Mouse (Mus musculus): ENCODE data around the gene Polr3gl.
A peak's percentile ranks its signal among the peaks of the same experiment; 100 is the strongest.
"Not testable (repeated sequence)": the region's sequence is repeated elsewhere in the genome, so short reads cannot be mapped to it uniquely, and the experiment has no call there.

The Polr3gl gene

DNA sequence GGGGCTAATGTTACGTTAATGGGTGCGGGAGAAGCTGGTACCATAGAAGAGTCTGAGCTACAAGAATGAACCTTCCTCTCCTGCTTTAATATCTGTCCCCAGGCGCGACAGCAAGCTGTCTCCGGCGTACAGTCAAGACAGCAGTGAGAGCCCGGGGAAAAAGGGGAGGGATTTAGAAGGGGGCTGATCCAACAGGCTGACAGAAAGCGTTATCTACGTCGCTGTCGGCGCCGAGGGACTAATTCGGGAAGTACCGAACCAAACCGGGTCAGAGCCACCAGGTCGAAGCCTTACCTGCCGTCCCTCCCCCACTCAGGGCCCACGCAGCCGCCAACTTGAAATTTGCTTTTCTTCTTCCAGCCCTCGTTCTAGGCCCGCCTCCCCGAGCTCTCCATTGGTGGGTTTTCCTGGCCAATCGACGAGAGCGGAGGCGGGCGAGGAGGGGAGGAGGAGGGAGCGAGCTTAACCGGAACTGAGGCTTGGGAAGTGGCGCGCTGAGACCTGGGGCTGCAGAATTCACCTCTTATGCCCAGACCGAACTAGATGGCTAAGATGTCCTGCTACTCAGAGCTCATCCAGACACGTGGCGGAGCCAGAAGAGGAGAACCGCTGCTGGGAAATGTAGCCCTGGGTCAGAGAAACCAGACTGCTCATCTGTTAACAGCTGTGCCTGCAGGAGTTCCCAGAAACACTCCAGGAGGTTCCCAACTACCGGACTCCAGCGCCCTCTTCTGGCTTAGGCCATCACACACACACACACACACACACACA is at the start of gene Polr3gl:
Gene Polr3gl (minus strand): TSS at position 392 of the 771 bp plus-strand sequence.
- DNase-seq (ENCODE audit: low spot score in 2 of 2), result peak; percentile 87 to 95

DNA sequence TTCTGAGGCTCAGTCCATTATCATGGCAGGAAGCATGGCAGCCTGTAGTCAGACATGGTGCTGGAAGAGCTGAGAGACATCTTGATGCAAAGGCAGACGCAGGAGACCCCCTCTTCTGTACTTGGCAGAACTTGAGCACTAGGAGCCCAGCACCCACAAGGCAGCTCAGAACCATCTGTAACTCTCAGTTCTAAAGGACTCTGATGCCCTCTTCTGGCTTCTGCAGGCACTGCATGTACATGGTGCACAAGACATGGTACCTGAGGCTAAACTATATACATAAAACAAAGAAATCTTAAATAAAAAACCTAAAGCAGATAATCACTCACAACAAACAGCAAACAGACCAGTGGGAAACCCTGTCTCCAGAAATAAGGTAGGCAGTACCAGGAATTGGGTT is 45.2 kb upstream of the Polr3gl start:
- DNase-seq (ENCODE audit: low spot score in 2 of 2), result peak in 1 of 2 experiments; percentile 66

DNA sequence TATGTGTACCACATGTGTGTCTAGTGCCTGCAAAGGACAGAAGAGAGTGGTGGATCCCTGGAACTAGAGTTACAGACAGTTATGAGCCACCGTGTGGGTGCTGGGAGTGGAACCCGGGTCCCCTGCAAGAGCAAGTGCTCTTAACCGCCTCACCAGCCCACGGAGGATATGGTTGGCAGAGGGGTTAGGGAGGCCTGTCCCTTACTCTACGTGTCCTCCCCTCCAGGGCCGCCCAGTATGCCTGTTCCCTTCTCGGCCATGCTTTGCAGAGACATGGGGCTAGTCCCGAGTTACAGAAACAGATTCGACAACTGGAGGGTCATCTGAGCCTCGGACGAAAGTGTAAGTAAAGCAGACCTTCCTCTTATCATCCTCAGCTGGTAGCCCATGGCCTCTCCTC is 42.5 kb upstream of the Polr3gl start:
- no peak for DNase-seq (ENCODE audit: low spot score in 2 of 2)

DNA sequence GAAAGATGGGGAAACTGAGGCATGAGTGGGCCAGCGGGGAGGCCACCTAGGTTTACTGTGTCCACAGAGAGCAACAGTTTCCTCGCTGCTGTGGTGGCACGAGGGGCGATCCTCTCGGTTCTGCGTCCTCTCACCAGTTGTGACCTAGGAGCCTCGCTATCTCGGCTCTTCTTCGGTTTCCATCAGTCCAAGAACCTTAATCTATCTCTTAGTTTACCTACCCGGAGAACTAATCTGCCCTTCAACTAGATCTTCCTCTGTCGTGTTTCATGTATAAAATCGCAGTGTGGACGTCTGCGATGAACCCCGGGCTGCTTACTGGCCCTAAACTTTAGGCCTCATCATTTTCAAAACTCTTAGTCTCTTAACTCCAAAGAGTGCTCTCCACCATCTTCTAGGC is 41.9 kb upstream of the Polr3gl start:
- DNase-seq (ENCODE audit: low spot score in 2 of 2), result no peak

DNA sequence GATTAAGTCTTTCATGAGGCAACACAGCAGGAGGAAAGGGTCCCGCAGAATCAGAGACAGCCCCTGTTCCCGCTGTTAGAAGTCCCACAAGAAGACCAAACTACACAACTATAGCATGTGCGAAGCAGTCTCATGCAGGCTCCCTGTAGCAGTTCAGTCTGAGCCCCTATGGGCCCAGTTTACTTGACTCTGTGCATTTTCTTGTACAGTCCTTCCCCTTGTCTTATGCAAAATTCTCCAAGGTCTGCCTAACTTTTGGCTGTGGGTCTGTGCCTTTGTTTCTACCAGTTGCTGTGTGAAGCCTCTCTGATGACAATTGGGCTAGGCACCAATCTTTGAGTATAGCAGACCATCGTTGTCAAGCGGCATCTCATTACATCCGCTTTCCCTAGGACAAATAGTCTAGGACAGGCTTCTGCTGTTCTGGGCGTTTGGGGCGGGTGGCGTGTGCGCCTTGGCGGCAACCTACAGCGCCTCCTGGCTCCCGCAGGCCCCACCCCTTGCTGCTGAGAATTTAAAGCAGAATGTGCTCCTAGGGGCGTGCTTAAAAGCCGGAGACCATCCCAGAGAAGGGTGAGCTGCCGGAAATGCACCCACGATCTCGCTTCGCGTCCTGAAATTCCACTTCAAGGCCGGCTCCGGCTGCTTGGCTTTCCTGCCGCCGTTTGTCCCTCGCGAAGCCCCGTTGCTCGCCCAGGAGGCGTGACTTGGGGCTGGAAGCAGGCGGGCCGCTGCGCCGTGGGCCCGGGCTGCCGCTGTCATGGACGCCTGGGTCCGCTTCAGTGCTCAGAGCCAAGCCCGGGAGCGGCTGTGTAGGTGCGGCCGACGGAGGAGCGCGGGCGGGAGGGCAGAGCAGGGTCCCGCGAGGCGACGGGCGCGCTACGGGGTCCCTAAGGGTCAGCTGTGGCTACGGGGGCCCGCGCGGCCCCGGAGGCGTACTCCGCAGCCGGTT is 41.2 kb upstream of the Polr3gl start, which contains the start of the genes Pex11b and Gm42957:
Gene Pex11b (plus strand): TSS at position 449 of the 952 bp plus-strand sequence.
Gene Gm42957 (plus strand): TSS at position 547 of the 952 bp plus-strand sequence.
- peak; percentile 71 to 87 for DNase-seq (ENCODE audit: low spot score in 2 of 2)

DNA sequence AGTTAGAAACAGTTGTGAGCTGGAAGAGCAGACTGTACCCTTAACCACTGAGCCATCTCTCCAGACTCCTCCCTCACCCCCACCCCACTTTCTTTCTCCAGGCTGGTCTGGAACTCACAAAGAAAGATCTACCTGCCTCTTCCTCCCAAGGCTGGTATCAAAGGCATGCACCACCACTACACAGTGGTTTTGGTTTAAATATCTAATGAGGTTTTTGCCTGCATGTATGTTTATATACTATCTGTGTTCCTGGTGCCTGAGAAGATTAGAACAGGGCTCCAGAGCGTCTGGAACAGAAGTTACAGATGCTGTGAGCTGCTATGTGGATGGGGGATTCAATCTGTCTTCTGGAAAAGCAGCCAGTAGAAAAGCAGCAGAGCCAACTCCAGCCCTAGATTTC is 40.0 kb upstream of the Polr3gl start:
- DNase-seq (ENCODE audit: low spot score in 2 of 2), result no peak

DNA sequence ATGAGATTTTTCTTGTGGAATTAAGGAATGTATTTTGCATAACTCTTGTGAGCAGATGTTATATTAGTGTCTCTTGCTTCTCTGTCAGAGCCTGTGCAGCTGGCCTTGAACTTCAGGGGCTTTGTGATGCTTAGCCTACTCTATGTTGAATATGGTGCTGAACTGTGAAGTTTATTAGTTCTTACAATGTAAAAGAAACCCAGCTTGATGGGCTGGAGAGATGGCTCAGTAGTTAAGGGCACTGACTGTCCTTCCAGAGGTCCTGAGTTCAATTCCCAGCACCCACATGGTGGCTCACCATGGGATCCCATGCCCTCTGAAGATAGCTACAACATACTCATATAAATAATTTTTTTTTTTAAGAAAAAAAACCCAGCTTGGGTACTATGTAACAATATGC is 38.1 kb upstream of the Polr3gl start:
- no peak for DNase-seq (ENCODE audit: low spot score in 2 of 2)

DNA sequence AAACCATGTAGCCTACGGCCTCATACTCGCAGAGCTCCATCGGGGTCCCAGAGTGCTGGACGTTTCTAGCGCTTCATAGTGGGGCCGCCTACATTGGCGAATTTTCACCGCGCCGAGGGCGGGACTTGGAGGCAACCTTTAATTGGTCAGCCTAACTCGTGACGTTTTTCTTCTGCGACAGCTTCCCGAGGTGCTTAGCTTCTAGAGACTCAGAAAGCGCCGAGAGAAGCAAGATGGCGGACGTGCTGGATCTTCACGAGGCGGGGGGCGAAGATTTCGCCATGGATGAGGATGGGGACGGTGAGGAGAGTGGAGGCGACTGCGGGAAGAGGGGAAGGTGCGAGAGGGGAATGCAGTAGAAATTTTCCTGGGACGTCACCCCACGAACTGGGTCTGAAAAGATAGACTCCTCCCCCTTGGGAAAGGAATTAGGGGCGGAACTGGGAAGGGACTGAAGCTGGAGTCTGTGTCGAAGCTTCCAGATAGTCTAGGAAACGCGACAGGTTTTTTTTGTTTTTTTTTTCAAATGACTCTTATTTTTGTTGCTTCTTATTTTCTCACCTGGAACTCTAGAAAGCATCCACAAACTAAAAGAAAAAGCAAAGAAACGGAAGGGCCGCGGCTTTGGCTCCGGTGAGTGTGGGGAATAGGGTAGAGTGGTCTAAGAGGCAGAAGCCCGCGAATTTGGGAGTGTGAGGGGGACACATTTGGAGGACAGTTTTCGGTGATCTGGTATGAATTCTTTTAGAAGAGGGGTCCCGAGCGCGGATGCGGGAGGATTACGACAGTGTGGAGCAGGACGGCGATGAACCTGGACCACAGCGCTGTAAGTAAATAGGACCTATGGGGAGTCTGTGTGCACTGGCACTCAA is 36.0 kb upstream of the Polr3gl start, which contains the start of gene Rbm8a:
Gene Rbm8a (plus strand): TSS at position 205 of the 872 bp plus-strand sequence.
- peak; percentile 88 to 98 for DNase-seq (ENCODE audit: low spot score in 2 of 2)

DNA sequence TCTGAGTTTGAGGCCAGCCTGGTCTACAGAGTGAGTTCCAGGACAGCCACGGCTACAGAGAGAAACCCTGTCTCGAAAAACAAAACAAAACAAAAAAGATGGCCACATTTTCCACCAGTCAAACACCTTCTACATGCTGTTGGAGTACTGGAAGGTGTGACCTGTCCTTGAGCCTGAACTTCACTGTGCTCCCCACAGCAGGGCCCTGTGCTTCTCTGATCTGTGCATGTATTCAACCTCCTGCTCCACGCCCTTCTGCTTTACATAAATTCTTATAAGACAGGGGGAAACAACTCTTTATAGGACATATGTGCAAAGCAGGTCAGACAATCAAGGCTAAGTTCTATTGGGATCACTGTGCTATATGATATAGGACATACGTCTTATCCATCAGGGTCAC is 29.2 kb upstream of the Polr3gl start:
- no peak for DNase-seq (ENCODE audit: low spot score in 2 of 2)

DNA sequence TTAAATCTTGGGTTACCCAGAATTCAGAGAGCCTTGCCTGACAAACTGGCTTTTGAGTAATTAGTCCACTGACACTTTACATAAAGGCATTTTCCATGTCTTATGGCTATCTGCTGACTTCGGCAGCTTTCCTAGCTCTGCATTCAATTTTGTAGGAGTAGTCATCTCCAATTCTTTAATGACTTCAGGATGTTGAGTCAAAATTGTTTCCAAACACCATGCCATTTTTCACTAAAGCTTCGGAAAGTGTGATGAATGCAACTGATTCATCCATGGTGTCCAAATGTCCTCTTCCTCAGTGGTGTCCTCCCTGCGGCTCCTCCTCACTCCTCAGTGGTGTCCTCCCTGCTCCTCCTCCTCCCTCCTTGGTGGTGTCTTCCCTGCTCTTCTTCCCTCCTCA is 24.0 kb upstream of the Polr3gl start:
- DNase-seq (ENCODE audit: low spot score in 2 of 2), result no peak

DNA sequence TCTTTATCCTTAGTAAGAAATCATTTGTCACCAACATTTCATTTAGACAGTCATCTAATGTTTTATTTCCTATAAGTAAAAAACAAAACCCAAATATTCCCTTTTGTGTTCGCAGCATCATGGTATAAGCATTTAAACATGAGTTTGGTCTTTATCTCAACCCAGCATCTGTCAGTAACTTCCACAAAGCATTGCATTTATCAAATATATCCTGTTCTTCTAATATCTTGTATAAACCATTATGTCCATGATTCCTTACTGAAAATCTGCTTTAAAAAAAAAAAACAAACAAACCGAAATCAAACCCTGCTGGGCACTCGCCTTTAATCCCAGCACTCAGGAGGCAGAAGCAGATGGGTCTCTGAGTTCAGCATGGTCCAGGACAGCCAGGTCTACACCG is 12.6 kb upstream of the Polr3gl start:
- DNase-seq (ENCODE audit: low spot score in 2 of 2), result no peak

DNA sequence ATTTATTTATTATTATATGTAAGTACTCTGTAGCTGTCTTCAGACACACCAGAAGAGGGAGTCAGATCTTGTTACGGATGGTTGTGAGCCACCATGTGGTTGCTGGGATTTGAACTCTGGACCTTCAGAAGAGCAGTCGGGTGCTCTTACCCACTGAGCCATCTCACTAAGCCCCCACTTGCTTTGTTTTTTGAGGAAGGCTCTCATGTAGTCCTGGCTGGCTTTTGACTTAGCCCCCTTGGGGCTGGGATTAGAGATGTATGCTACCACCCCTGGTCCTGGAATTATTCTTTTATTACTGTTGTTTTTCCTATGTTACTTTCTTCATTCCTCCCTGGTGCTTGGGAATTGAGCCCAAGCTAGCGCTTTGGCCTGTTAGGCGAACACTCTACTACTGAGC is 12.0 kb upstream of the Polr3gl start:
- DNase-seq (ENCODE audit: low spot score in 2 of 2), result not testable (repeated sequence)

DNA sequence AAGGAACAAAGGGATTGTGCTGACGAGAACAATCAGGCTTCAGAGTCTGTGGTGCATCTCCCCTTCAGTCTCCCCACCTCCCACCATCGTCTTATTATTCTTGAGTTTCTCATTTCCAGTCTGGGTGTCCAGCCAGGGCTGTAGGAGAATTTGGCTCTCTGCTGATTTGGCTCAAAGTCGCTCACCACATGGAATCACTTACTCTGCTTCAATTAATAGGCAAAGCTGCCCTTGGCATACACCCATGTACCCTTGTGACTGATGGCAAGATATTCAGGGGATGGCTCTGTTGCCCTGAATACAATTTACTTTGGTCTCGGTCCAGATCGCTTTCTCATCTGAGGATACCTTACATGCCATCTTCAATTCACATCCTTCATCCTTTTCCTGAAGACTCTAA is 9.3 kb upstream of the Polr3gl start:
- no peak for DNase-seq (ENCODE audit: low spot score in 2 of 2)

DNA sequence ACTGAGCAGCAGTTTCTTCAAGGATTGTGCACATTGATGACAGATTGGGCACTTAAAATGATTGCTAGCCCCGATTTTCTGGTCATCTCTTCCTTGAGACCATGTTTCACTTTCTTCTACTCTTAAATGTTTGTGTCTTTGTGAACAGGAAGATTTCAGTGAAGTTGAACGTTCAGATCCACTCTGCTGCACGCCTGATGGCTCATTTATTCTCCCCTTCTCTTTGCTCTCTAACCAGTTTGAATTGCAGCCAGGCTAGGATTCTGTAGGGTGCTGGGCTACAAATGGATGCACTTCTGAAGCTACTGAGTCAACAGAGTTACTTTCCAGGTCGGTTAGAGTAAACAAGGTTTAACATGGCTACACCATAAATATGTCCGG is 8.7 kb upstream of the Polr3gl start:
- DNase-seq (ENCODE audit: low spot score in 2 of 2), result no peak

DNA sequence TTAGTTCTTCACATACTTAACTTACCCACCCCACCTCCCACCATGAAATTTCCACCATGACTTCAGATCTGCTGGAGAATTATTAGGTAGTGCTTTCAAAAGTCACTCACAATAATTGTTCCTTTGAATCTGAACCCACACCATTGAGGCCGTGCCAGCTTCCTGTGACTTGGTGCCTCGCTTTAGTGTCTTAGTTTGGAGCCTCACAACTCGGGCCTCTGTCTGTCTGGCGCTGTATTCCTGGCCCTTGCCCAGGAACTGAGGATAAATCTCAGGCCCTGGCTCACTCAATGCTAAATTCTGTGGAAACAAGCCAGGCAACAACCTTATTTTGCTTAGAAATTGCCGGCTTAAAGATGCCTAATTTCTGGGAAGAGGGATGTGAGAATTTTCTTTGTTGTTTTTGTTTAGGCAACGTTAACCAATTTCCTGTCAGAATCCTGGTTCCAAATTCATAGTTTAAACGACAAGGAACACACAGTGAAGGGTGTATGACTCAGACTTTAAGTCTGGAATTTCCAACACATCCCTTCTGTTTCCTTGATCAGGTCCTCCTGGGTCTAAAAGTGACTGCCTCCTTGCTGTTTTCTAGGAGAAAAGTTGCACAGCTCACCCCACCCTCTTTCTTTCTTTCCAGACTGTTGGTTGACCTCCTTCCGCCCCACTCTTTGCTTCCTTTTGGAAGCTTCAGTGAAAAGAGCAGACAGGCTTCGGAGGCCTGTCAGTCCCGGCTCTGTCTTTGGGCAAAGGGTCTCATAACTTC is 8.1 kb upstream of the Polr3gl start:
- no peak for DNase-seq (ENCODE audit: low spot score in 2 of 2)

DNA sequence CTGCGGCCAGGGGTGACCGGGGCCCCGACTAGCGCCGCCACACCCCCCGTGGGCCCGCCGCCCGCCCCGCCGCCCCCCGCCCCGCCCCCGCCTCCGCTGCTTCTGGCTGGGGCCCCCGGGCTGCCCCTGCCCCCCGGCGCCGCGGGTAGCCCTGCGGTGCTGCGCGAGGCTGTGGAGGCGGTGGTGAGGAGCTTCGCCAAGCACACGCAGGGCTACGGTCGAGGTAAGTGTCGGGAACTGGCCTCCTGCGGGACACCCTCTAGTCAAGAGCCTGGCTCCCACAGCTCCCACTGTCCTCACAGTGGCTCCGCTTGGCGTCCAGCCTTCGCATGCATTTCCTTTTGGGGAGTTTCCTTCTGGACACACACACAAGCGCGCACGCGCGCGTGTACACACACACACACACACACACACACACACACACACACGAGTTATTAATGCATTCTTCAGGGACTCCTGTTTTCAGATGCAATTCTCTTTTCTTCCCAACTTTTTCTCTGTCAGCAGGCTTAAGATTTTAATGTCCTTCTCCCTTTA is 7.3 kb upstream of the Polr3gl start:
- DNase-seq (ENCODE audit: low spot score in 2 of 2), result peak in 1 of 2 experiments; percentile 60

DNA sequence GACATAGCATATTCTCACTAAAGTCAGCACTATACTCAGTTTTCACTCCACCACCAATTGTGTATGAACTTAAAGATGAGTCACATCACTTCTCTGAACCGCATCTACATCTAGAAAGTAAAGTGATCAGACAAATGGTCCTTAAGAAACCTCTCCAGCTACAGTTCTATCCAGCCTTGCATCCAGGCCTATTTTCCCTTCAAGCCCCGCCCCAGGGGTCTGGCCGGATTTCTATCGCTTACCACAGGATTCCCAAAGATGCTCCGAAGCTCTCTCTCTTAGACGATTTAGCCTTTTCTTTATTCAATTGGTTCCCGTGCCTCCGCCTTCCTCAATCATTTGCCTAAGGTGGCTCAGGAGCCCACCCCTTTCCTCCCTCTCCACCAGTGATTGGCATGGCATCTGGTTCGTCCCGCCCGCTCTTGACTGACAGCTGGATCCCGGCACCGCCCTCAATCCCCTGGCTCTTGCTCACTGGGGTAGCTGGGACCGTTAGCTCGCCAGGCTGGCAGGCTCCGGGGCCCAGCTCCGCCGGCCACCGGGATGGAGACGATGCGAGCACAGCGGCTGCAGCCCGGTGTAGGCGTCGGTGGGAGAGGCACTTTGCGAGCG is 6.8 kb upstream of the Polr3gl start, which contains the start of gene Lix1l:
Gene Lix1l (plus strand): TSS at position 511 of the 612 bp plus-strand sequence.
- peak; percentile 92 to 95 for DNase-seq (ENCODE audit: low spot score in 2 of 2)

DNA sequence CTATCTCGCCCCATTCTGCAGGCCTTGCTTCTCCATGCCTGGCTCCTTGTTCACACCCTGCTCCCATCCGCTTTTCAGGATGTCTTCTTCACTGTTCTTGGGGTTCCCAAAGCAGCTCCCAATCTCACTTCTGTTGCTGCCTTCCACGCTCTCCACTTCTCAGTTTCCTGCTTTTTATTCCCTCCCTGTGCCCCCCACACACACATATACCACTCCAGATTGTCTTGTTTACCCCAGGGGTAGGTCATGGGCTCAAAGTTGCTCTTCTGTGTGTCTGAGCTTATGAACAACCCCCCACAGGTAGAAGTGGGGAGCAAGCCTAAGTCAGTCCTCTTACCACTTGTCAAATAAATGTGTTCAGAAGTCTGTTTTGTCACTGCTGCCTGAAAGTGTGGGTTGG is 5.4 kb upstream of the Polr3gl start:
- DNase-seq (ENCODE audit: low spot score in 2 of 2), result no peak

DNA sequence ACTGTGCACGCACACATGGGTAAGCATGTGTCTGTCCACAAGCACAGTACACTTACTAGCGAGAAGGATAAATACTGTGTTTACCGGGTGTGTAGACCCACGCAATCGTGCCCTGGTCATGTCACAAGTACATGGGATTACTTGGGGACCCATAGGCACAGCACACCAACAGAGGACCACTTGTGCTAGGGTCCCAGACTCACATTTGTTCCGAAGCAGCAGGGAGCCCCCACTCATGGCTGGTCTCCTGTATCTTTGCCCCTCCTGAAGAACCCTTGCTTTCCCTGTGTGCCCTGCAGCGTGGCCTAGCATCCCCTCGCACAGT is 5.0 kb upstream of the Polr3gl start:
- no peak for DNase-seq (ENCODE audit: low spot score in 2 of 2)
